Mouse (Mus musculus) mature B cell (primary cell): ENCODE results near the gene Hist1h3f.
"Not testable (repeated sequence)": the region's sequence is repeated elsewhere in the genome, so short reads cannot be mapped to it uniquely, and the experiment has no call there.

ENCODE experiments used
- in situ Hi-C: fragments of 300-500 bp; cut with MboI; formaldehyde crosslinking; loops from 2 replicates; pipeline ENCODE4 v1.14.3; 2019

Gene Hist1h3f

DNA sequence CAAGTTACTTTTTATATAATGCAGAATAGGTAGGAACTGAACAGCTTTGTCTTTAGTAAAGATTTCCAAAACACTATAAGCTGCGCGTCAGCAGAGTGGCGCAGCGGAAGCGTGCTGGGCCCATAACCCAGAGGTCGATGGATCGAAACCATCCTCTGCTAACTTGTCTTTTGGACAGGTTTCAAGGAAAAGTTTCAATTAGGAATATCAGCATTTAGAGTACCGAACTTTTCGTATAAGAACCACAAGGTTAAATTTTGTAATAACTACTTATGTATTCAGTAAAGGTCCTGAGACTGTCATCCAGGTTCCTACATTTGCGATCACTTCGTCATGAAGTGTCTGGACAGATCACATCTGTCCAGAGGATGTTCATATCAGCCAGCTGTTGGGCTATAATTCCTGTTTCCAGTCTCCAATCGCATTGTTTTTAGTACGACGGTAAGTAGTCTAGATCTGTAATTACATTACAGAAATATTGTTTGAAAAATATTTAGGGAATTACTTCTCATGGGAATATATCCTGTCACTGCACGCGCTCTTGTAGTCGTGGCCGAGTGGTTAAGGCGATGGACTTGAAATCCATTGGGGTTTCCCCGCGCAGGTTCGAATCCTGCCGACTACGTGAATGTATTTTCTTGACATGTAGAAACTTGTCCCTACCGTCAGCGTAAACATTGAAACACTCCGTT, 26.1 kb upstream of the Hist1h3f start:
- in situ Hi-C loops, result loop anchor here (5.0 to 10.0 kb wide), 2 partner anchors 85 to 1573 kb away; partner anchors contain the start of gene Zfp184

DNA sequence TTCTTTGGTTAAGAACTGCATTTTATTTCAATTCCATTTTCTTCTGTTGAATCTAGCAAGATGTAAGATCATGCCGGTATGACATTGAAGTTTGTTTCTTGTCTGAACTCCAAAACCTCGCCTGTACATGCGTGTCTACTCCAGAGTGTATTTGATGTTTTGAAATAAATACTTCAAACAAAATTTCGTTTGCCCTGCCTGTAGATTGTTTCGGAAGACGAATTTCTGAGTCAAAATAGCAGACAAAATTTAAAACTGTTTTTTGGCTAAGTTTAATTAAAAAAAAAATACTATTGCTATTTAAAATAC, 25.6 kb upstream of the Hist1h3f start:
- in situ Hi-C loops, result loop anchor here (5.0 to 10.0 kb wide), 2 partner anchors 86 to 1573 kb away; partner anchors contain the start of gene Zfp184

DNA sequence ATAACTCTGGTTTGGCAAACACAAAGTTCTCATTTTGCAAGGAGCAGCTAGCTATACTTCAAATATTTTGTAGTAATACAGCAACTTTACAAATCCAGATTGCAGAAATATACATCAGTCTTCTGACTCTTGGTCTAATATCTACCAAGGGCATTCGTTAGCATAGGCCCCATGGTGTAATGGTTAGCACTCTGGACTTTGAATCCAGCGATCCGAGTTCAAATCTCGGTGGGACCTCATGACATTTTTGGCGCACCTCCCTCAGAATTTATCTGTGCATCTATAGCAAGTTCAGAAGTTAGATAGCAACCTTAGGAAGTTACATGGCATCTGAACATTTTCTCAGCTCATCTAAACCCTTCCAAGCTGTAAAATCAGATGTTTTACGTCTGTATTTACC, 25.0 kb upstream of the Hist1h3f start:
- in situ Hi-C loops, result loop anchor here (5.0 to 10.0 kb wide), 2 partner anchors 87 to 1574 kb away; partner anchors contain the start of gene Zfp184

DNA sequence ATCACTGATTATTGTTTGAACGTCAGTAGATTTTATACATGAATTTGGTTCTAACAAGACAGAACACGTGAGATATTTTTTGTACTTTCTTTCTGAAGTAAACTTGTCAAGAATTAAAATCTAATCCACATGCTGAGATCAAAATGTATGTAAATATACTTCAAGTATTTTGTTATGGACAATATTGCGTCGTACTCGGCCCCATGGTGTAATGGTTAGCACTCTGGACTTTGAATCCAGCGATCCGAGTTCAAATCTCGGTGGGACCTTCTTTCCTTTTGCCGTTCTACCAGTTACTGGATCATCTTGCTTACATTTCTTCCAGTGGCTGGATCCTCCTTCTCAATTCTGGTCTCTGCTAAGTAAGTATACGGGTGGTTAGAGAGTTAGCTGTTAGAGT, 24.4 kb upstream of the Hist1h3f start:
- in situ Hi-C loops, result loop anchor here (5.0 to 10.0 kb wide), 2 partner anchors 87 to 1575 kb away; partner anchors contain the start of gene Zfp184

DNA sequence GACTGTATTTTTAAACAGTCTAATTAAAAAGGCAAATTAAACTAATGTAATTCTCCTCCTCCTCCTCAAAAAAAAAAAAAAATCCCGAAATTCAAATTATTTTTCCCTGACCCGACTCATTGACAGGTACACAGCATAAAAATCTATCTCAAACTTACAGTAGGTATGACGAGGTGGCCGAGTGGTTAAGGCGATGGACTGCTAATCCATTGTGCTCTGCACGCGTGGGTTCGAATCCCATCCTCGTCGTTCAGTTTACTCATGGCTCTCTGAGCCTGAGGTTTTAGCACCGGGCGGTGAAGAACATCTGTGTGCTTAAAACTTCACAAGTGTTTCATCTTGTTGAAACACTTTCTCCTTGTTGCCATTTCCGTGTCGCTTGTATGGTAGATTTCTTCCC, 22.1 kb upstream of the Hist1h3f start:
- in situ Hi-C loops, result loop anchor here (5.0 kb wide), 1 partner anchor 1479 kb away; the partner anchor contains the start of genes Hist1h2ag, Hist1h2bj and Hist1h4i

DNA sequence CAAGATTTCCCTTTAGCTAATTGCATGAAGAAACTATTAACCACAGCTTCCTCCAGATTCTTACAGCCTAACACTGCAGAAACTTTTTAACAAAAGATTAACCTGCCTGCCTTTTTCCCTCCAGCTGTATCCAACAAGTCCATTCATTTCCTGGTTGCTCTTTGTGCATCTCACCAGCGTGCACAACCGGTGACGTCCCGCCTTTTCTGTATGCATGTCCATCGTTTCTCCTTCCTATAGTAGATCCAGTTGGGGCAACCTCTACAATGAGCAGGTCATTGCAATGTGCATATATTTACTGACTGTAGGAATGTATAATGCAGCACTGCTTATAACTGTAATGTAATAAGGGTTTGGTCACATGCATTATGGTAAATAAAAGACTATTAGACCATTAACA, 19.9 kb upstream of the Hist1h3f start:
- in situ Hi-C loops, result loop anchor here (5.0 kb wide), 1 partner anchor 1482 kb away; the partner anchor contains the start of genes Hist1h2ag, Hist1h2bj and Hist1h4i

DNA sequence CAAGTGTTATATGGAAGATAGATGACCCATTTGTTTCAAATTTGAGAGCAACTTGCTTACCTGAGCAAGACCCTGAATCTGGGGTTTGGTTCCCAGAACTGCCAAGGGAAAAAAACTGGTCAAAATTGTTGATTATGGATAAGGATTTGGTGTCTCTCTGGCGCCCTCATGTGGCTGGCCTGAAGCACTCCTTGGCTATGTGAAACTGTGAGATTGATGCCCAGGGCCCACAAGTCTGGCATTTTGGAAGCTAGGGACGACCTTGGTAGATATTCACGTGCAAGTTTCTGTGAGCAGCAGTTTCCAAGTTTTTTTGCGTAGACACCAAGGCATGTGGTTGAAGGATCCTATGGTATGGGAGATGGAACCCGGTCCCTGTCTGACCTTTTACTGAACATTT, 19.2 kb upstream of the Hist1h3f start:
- in situ Hi-C loops, result loop anchor here (5.0 kb wide), 1 partner anchor 1482 kb away; the partner anchor contains the start of genes Hist1h2ag, Hist1h2bj and Hist1h4i

DNA sequence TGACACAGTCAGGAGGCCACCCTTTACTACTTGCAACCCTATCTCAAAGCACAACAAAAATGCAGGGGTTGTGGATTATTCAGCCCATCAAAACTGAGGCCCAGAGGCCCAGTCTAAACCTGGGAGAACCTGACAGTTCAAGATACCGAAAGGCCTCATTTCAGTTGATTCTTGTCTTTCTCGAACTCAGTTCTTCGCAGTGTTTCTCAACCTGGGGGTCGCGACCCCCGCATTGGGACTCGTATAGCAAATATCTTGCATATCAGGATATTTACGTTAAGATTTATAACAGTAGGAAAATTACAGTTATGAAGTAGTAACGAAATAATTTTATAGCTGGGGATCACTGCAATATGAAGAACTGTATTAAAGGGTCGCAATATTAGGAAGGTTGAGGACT, 18.0 kb upstream of the Hist1h3f start:
- in situ Hi-C loops, result no loop called here

DNA sequence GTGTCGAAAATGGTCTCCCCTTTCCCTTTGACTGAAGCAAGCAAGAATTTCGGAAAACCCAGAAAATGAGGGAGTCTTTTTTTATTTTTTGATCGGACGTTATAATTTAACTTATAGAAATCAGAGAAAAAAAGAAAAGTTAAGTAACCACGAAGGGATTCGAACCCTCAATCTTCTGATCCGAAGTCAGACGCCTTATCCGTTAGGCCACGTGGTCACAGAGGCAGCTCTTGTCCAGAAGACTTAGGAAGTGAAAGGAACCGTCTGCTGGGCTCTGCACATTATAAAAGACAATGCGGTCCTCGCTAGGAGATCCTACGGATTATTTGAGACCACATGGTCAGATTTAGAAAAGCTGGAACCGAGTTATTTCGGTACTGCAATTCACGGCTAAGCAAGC, 17.5 kb upstream of the Hist1h3f start:
- in situ Hi-C loops, result no loop called here

DNA sequence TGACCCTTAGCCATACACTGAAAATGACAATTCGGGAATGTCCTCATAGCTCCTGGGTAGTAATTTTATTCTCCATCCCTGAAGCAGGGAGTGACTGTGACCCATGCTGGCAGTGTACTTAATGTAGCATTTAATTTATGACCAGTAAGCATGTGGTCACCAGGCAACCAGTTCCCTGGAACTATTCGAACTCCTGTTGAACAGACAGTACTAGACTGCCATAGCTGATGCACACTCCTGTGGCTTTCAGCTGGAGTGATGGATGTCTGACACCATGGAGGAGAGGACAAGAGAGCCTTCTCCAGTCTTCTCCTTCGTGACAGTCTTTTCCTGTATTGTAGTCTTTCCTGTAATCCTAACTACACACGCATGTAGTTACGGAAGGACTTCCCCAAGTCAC, 14.8 kb upstream of the Hist1h3f start:
- in situ Hi-C loops, result no loop called here

DNA sequence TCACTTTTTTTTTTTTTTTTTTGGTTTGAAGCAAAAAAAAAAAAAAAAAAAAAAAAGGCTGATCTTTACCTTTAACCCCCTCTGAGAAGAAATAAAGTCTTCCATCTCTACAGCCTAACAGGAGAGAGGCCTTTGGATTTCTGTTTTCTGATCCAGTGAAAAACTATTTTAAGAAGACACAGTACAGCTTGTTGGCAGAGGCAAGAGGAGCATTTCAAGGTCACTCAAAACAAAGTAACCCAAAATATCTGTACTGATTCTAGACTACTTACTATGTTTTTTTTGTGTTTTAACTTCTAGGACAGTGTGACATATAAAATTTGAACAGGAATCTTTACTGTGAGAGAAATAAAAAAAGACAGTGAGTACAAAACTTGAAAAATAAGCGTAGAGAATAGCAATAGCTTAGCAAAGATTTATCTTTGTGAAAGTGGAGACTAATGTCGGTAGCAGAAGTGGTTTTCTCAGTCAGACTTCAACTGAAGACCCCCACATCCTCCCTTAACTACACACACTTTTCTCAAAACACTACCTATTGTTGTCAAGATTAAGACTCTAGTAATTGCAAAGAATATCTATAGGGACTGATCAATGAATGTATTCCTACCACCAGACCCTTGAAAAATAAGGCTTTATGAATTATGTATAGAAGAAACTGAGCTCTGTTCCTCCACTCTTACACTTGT, 14.2 kb upstream of the Hist1h3f start:
- in situ Hi-C loops, result loop anchor here (5.0 kb wide), 1 partner anchor 38 kb away; no protein-coding TSS in a partner anchor

DNA sequence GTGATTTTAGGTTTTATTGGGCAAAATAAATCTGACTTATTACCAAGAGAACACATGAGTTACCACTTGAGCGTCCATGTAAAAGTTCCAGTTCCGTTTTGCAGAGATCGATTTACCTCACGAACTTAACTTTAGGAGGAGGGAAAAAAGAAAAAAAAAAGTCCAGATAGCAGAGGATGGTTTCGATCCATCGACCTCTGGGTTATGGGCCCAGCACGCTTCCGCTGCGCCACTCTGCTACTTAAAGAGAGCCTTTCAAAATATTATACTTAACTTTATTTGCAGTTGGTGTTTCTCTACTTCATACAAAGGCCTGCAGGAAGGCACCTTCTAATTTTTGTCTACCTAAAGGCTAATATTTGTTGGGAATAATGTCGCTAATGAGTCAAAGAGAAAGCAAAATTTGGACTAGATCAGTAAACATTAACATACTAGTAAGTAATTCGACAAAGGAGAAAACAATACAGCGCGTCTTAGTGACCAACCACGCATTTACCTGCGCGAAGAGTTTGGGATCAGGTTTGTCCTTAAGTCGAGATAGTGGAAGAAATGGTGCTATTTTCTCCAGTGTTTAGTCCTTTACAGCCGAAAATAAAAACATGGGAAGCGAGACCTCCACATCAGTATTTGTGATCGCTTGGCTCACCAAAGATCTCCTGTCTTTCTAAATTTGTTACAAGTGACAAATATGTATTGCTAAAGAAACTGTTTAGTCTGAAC, 13.5 kb upstream of the Hist1h3f start:
- in situ Hi-C loops, result loop anchor here (5.0 kb wide), 1 partner anchor 37 kb away; no protein-coding TSS in a partner anchor

DNA sequence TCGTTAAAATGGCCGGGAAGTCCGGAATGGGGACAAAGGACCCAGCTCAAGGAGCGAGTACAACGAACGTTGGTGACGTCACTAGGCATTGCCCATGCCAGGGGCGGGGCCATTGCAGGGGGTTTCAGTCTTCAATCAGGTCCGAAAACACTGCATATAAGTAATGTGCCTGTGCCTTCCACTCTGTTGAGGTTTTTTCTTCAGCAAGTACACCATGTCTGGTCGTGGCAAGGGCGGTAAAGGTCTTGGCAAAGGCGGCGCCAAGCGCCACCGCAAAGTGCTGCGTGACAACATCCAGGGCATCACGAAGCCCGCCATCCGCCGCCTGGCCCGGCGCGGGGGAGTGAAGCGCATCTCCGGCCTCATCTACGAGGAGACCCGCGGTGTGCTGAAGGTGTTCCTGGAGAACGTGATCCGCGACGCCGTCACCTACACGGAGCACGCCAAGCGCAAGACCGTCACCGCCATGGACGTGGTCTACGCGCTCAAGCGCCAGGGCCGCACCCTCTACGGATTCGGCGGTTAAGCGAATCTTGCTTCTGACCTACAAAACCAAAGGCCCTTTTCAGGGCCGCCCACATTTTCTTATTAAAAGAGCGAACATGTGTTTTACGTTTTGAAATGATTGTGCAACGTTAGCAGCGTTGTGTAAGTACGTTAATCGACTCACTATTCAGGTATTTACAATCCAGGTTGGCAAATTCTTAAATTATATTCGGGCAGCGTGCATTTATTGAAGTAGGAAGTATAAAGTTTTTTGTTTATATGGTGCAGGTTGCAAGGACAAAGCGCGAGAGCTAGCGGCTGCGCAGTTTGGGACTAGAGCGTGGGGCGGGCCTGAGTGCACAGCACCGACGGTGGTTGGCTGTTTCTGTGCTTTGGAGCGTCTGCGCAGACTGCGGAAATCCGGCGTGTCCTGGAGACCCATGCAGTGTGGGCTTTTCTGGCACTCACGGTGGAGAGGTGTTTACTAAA, 12.7 kb upstream of the Hist1h3f start, which contains the start of gene Hist1h4h:
Gene Hist1h4h (plus strand): TSS at position 150 of the 975 bp plus-strand sequence.
- in situ Hi-C loops, result loop anchor here (5.0 kb wide), 1 partner anchor 36 kb away; no protein-coding TSS in a partner anchor

DNA sequence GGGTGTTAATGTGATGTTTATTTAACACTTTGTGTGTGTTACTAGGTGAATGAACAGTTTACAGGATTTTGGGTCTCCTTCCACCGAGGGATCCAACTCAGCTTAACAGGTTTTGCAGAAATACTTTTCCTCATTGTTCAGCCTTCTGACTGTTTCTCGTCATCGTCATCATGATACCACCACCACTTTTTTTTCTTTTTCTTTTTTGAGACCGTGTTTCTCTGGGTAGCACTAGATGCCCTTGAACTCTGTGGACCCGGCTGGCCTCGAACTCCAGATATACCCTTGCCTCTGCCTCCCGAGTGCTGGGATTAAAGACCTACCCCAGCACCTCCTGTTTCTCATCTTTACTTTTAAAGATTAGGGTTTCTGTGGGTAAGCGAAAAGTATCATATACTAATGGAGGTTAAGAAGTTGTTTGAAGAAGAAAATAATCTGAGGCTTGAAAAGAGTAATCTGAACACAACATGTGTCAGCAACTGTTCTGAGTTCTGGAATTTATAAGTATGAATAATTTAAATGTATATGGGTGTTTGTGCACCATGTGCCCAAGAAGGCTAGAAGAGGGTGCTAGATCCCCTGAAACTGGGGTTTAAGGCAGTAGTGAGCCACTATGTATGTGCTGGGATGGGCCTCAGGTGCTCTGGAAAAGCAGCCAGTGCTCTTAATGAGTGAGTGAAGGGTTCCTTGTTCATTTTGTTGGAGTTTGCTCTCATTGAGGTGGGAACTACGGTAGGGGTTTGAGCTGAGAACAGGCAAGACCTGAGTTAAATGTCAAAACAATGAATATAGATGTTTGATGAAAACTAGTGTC, 11.4 kb upstream of the Hist1h3f start:
- in situ Hi-C loops, result loop anchor here (5.0 kb wide), 1 partner anchor 35 kb away; no protein-coding TSS in a partner anchor

DNA sequence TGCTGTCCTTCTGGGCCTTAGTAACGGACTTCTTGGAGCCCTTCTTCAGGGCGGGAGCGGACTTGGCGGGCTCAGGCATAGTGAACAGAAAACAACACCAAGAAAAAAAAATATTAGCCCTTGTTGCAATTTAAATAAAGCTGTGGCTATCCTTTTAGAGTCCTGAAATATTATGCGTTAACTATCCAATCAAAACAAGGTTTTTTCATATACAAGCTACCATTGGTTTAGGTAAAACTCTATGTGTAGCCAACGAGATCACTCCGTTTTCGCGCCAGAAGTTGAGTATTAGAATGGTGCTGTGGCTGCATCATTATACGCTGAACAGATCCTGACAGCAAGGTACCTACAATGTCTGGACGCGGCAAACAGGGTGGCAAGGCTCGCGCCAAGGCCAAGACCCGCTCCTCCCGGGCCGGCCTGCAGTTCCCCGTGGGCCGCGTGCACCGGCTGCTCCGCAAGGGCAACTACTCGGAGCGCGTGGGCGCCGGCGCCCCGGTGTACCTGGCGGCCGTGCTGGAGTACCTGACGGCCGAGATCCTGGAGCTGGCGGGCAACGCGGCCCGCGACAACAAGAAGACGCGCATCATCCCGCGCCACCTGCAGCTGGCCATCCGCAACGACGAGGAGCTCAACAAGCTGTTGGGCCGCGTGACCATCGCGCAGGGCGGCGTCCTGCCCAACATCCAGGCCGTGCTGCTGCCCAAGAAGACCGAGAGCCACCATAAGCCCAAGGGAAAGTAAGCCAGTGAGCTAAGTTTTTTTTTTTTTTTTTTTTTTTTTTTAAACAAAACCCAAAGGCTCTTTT, 10.1 kb upstream of the Hist1h3f start, which contains the start of gene Hist1h2af:
Gene Hist1h2af (plus strand): TSS at position 347 of the 808 bp plus-strand sequence.
- in situ Hi-C loops, result loop anchor here (5.0 kb wide), 1 partner anchor 34 kb away; no protein-coding TSS in a partner anchor

DNA sequence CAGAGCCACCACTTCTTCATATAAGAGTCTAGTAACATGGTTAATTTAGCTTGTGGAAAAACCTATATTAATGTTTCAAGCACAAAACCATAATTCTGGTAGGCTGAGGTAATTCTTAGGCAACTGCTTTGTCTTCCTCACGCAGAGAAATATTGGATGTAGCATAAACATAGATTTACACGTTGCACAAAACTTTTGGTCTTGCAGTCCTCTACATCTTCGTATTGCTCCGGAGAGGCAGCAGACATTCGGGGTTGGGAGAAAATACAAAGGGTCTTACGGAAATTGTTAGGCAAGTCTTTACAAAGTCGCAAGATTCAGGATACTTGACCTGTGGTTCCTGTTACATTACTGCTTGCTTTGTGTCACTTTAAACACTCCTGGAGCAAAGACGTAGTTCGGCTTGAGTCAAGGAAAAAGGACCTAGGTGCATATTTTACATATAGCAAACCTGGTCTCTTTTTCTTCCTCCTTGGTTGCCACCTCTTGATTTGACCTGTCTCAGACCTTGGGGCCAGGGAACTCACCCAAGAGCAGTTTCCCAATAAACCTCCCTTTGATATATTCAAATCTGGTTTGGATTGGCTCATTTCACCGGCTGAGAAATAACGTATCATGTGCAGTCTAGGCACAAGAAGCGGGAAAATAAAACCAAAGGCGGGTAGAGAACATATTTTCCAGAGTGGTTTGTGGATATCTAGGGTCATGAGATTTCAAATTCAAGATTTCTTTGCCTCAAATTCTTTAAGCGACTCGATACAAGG, 9.3 kb upstream of the Hist1h3f start:
- in situ Hi-C loops, result loop anchor here (5.0 kb wide), 1 partner anchor 33 kb away; no protein-coding TSS in a partner anchor

DNA sequence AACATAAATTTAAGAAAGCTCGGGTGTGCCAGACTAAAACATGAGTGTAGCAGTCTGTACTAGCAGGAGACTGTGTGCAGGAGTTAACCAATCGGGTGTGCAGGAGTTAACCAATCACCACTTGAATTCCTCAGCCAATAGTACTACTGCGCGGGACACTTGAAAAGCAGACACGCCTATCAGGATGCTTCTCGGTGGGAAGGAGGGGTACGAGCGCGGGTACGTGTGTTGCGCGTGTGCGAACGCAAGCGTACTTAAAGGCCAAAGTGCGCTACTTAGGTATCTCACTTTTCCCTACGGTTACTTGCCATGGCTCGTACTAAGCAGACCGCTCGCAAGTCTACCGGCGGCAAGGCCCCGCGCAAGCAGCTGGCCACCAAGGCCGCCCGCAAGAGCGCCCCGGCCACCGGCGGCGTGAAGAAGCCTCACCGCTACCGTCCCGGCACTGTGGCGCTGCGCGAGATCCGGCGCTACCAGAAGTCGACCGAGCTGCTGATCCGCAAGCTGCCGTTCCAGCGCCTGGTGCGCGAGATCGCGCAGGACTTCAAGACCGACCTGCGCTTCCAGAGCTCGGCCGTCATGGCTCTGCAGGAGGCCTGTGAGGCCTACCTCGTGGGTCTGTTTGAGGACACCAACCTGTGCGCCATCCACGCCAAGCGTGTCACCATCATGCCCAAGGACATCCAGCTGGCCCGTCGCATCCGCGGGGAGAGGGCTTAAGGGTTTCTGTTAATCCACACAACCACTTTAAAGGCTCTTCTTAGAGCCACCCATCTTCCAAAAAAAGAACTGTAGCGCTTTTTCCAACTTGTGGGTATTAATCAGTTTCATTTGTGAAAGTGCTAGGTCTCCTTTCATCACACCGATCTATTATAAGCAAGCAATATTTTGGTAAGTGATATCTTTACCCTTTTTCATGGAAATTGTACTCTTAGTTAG, 8.4 kb upstream of the Hist1h3f start, which contains the start of gene Hist1h3g:
Gene Hist1h3g (plus strand): TSS at position 286 of the 939 bp plus-strand sequence.
- in situ Hi-C loops, result not testable (repeated sequence)
